Mouse (Mus musculus): Measurements from ENCODE around the gene Cdk5r1.

DNA sequence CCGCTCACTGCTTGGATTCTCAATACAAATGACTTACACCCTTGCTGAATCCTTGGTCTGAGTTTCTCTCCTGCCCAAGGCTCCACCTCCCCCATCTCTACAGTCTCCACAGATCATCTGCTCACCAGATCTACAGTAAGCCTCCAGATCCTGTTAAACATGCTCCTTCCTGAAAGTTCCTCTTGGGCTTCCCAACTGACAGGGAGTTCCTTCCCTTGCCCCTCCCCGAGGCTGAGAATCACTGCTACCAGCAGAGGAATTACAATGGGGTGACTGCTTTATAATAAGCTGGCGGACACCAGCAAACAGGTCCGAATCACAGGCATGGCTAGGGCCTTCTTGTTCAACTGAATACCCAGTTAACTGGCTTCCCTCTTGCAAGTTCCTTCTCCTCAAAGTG, 46.6 kb downstream of the Cdk5r1 start:
- TF ChIP-seq CTCF (IDR thresholded peaks at IDR 0.05; ENCODE audit: low read depth, low read length) (no peak), GATA1 (IDR thresholded peaks at IDR 0.05; ENCODE audit: borderline replicate concordance, low read length) (no peak), POLR2AphosphoS5 (IDR thresholded peaks at IDR 0.05; ENCODE audit: insufficient replicate concordance, low read depth, low read length) (no peak), TAL1 (conservative IDR thresholded peaks at IDR 0.05; ENCODE audit: low read depth, low read length) (no peak), GATA2 (IDR thresholded peaks at IDR 0.05; ENCODE audit: borderline replicate concordance, low read depth, low read length) (no peak)

Measured in G1E (cell line).